Mouse (Mus musculus) common myeloid progenitor, adult 5-6 weeks (primary cell): ENCODE results near the gene Dhx57. TPM values are rescaled to one million over a fixed set of nuclear protein-coding genes. Genes with fewer than 3 reads are reported as not detected.
"Not testable (repeated sequence)": the region's sequence is repeated elsewhere in the genome, so short reads cannot be mapped to it uniquely, and the experiment has no call there.

Source experiments
- ATAC-seq: replicated peaks from 2 replicates; pipeline ENCODE4 v1.8.0; 2016; ENCODE audit warnings: low read depth, mild to moderate bottlenecking, moderate TSS enrichment, inconsistent platforms; ENCODE audit not compliant: poor library complexity, severe bottlenecking
- total RNA-seq: library from RNA; stranded (forward); fragments of 200-1000, 187-1606 nt; gene quantifications from 2 replicates; pipeline ENCODE4 v1.2.3, GENCODE M21; 2017

Gene Dhx57
- total RNA-seq, 1 experiment from 2014 or later = 18.3 TPM

DNA sequence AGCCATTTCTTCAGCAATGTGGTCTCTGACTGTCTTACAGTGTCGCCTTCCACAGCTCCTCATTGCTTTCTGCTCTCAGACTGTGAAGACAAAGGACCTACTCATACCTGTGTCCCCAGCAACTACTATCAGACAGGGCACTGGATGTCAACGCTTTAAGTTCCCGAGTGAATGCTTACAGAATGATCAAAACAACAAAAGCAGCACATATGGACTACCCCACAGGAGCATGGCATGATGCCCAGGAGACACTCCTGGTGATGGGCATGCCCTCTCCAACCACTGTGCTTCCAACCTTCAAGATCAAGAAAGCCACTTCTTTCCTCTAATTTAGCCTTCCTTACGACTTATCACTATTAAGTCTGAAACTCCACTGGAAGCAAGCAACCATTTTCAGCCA is 23.2 kb downstream of the Dhx57 start:
- ATAC-seq = no peak

DNA sequence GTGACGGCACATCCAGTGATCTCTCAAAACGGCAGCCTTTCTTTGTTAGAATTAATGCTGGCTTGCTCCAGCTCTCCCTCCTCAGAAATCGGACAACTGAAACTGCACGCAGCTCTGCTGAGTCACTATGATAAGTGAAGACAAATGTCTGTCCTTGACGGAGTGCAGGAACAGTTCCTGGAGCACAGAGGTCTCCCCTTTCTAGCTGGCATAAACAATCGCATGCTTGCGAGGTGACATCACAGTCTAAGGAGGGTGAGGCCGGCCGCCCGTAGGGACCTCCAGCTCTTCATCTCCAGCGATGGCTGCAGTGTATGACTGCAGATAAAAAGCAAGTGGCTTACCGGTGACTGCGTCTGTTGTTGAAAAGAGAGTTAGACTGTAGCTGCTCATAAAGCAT is 35.1 kb downstream of the Dhx57 start:
- no peak for ATAC-seq

DNA sequence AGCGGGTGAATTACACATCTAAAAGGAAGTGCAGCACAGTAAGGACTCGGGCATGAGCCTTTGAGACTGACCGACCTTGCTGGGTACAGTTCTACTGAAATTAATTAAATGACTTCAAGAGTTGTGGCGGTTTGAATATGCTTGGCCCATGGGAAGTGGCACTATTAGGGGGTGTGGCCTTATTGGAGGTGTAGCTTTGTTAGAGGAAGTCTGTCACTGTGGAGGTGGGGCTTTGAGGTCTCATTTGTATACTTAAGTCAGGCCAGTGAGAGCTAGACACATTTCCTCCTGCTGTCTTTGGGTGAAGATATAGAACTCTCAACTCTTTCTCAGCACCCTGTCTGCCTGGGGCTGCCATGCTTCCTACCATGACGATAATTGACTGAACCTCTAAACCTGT is 35.9 kb downstream of the Dhx57 start:
- ATAC-seq = no peak

DNA sequence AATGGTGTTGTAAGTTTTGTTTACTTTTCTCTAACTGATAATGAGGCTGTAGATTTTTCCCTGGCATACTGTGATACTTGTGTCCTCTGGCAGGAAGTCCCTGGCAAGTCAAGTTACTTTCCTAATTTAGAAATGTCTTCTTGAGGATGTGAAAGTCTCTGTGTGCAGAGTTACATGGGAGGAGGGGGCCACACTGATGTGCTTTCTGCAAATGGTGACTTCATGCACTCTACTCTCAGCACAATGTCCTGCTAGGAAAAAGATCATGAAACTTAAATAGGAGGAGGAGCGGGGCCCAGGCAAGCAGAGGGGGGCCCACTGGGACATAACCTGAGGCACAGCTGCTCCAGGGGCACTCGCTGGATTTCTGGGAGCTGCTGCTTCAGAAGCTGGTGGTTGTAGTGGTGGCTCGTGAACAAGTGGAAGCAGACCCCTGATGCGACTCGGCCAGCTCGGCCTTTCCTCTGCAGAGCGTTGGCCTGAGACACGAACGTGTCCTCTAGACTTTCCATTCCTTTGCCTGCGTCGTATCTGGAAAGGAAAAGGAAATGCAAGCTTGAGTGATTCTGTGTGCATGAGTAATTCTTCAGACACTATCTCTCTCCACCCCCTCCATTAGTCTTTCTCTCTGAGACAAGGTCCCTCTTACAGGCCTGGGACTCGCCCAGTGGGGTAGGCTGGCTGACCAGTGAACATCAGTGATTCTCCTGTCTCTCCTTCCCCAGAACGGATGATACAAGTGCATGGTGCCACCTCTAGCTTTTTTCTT is 37.3 kb downstream of the Dhx57 start:
- ATAC-seq = peak; percentile 36; the same call in 1 of the 2 replicates

DNA sequence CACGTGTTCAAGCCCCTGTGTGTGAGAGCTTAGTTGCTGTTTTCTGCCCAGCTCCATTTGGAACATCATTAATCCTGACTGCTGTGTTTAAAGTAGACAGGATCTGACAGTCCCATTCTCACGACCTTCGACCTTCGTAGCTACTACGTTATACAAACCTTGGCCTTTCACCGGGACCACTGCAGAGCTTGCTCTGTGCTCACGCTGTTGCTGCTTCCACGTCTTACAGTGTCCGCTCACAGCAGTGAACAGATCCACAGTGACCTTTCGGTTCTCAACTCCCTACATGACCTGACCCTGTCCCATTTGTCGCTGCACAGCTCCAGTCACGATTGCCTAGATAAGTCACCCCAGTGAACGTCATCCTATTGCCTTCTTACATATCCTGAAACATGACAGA is 47.2 kb downstream of the Dhx57 start:
- ATAC-seq = no peak

DNA sequence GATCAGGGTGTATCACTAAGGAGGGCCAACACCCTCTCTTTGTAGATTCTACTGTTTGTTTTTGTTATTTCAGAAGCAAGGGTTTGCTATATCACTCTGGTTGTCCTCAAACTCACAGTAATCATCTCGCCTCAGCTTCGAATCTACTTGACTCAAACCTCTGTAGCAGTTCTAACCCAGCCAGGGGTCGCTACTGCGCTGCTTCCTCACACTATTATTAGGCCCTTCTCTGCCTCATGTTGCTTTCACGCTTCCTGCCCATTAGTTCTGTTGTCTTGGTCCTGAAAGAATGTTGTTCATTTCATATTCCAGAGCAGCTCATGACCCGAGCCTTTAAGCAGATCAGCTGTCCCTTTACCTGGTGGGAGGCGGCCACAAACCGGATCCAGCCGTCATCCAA is 48.7 kb downstream of the Dhx57 start:
- ATAC-seq = no peak

DNA sequence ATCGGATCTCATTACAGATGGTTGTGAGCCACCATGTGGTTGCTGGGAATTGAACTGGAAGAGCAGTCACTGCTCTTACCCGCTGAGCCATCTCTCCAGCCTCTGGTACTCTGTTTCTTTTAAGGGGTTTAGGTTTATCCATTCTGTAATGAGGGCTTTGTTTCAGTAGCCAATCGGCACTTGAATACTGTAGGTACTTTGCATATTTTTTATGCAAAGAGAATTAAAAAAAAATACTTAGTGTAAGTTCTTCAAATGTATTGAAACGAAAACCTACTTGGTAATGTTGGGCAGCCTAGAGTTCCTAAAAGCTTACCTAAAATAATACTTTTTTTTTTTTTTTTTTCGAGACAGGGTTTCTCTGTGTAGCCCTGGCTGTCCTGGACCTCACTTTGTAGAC is 52.8 kb downstream of the Dhx57 start:
- no peak for ATAC-seq

DNA sequence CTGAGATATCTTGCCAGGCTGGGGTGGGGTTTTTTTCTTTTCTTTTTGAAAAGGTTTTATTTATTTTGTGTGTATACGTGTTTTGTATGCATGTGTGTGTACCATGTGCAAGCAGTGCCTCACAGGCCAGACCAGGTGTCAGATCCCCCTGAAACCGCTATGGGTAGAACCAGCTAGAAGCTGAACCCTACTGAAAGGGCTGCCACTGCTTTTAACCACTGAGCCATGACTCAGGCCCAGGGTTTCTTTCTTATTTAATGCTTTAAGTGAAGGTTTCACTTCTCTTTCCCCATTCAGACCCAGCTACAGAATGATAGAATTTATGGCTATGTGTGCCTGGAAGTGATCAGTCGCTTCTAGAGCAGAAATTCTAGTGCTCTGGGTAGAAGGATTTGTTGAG is 53.5 kb downstream of the Dhx57 start:
- ATAC-seq = peak; percentile 83

DNA sequence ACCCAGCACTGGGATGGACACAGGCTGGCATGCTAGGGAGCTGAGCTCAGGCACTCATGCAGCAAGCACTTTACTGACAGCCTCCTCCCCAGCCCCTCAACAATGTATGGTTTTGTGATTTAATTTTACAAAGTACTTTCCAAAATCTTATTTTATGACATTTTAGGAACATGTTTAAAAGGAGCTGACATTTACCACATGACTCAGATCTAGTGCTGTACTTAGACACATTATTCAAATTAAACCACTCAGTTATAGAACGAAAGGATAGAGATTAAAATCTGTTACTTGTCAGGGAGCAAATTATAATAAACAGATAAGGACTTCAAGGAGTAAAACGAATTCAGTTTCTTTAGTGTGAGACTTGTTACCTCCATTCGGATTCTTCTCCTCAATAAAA is 54.8 kb downstream of the Dhx57 start:
- ATAC-seq = no peak

DNA sequence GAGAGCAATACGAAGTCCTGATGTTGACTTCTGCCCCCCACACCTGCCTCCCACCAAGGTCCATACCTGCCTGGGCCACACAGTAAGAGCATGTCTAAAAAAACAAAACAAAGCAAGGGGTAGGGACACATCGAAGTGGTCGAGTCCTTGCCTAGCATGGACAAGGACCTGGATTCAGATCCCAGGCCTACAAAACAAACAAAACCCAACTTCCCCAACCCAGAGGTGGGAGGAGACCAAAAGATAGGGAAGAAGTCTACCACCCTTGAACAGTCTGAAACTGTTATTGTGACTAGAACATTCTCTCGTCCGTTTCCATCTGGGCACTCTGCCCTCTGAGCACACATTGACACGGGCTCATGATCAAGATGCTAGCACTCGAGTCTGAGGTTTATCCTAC is 55.9 kb downstream of the Dhx57 start:
- ATAC-seq = no peak

DNA sequence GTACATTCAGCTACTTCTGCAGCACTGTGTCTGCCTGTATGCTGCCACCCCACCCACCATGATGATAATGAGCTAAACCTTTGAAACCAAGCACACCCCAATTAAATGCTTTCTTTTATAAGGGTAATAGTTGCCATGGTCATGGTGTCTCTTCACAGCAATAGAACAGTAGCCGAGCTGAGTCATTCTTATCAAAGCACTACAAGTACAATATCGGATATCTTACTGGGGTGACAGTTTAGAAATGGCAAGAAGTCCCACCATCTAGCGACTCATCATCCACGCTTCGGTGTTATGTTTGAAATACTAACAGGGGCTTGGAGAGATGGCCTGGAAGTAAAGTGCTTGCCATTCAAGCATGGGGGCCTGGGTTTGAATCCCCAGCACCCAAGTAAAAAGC is 56.4 kb downstream of the Dhx57 start:
- no peak for ATAC-seq

DNA sequence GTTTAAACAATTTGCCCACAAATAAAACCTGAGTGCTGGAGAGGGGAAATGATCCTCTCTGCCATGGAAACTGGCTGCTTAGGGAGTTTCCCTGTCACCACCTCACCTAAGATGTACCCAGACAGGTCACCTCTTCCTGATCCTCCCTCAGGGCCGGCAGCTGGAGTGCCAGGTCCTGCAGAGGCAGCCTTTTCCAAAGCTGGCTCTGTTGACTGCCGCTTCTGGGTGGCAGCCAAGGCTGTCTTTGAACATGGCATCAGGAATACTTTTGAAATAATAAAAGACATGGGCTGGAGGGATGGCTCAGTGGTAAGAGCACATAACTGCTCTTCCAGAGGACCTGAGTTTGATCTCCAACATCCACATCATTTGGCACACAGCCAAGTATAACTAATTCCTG is 60.9 kb downstream of the Dhx57 start:
- no peak for ATAC-seq

DNA sequence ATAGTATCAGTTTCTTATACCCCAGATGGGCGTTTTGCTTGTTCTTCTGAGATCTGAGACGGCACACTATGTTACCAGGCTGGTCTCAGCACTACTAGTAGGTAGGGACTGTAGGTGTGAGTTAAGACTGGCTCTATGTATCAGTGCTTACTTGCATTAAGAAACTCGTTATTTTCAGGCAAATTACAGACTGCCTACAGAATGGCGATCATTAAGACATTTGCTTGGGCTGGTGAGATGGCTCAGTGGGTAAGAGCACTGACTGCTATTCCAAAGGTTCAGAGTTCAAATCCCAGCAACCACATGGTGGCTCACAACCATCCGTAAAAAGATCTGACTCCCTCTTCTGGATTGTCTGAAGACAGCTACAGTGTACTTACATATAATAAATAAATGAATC is 65.1 kb downstream of the Dhx57 start:
- ATAC-seq = not testable (repeated sequence)

DNA sequence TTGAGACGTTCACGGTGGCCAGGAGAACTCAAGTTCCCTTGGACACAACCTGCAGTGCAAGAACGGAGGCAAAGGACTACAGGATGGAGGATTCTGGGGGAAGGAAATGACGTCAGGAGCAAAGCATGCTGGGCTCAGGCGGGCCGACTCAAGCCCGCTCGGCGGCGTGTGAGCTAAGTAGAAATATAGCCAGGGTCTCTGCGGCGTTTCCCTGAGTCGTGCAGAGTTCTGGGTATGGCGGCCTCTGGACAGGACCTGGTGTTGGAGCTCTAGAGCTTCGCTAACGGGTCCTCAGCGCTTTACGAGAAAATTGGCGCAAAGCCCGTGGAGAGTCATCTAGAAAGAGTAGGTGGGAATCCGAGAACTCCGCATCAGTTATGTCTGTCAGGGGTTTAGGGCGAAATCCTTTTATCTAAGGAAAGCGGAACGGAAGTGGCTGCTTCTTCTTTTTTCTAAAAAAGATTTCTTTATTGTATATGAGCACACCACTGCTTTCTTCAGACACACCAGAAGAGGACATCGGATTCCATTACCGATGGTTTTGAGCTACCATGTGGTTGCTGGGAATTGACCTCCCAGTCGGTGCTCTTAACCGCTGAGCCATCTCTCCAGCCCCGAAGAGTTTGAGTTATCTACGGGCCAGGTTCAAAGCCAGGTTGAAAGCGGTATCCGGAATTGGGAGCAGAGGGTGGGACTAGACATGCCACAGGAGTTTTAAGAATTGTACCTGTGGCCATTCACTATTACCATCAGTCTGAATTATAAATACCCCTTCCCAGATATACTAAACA is 65.8 kb downstream of the Dhx57 start, which contains the start of gene Gemin6:
Gemin6 (plus strand) TSS at position 116 of the 791 bp plus-strand sequence.
- ATAC-seq = peak; percentile 97

DNA sequence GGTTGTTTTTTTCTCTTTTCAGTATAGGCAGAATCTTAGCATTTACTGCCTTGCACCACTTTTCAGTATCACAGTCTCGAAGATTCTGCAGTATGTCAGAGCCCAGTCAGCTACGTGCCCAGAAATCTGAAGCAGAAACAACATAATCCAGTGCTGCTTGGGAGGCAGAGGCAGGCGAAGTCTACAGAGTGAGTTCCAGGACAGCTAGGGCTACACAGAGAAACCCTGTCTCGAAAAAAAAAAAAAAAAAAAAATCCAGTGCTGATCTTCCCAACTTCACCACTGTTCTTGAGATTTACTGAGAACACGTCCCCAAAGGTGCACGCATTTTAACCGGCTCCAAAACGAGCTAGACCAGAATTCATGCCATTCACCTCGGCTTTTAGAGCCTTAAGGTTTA is 66.4 kb downstream of the Dhx57 start:
- peak; percentile 20 for ATAC-seq

DNA sequence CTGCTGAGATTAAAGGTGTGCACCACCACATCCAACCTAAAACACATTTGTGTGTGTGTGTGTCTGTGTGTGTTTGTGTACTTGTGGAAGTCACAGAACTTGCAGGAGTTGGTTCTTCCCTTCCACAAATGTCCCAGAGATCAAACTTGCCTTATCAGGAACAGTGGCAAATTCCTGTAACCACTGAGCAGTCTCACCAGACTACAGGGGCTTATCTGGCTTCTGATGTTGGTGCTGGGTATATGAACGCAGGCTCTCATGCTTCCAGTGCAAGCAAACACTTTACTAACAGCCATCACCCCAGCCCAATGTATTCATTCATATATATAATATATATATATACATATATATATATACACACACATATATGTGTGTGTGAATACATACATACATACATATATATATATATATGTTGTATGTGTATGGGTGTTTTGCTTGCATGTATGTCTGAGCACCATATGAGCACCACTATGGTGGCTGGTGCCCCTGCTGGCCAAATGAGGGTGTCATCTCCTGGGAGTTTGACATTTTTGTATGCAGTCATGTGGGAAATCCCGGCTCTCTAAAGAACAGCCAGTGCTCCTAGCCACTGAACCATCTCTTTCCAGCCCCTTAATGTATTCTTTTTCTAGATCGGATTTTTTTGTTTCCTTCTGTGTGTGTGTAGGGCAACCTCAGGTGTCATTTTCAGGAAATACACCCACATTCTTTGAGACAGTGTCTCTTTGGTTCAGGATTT is 68.2 kb downstream of the Dhx57 start:
- ATAC-seq = peak; percentile 46; the same call in 1 of the 2 replicates

DNA sequence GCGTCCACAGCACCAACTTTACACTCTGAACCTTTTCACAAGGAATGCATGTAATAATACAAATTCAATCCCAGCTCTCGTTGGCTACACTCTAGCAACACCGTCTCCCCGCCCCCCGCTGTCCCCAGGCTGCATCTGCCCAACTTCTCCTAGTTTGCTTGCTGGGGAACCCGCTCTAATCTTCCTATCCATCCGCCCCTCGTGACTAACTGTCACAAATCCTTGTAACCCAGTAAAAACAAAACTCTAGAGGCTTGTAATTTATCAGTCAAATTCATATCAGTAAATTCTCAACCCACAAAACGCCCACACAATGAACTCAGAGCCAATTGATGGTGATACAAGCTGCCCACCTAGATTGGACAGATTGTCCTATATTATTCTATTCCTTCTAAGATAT is 69.1 kb downstream of the Dhx57 start:
- no peak for ATAC-seq

DNA sequence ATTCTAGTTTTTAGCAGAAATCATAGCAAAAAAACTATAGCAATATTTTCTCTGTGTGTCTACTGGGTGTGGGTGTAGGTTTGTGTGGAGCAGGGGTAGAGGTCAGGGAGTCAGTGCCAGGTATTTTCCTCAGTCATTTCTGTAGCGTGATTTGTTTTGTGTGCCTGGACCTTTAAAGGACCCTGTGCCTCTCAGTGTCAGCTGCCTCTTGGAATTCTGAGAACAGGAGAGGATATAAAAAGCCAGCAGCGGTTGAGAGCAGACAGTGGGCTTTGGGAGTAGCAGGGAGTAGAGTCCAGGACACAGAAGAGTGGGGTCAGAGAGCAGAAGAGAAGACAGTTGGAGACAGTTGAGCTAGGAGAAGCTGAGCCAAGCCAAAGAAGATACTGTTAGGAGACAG is 70.1 kb downstream of the Dhx57 start:
- no peak for ATAC-seq

DNA sequence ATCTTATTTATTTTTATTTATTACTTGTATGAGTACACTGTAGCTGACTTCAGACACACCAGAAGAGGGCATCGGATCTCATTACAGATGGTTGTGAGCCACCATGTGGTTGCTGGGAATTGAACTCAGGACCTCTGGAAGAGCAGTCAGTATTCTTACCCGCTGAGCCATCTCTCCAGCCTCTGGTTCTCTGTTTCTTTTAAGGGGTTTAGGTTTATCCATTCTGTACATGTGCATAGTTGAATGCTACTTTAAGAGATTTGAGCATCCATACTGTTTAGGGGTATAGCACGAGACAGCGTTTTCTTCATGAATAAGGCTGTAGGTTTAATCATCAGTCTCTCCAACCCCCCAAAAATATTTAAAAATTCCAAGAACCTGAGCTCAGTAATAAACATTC is 76.3 kb downstream of the Dhx57 start:
- not testable (repeated sequence) for ATAC-seq

DNA sequence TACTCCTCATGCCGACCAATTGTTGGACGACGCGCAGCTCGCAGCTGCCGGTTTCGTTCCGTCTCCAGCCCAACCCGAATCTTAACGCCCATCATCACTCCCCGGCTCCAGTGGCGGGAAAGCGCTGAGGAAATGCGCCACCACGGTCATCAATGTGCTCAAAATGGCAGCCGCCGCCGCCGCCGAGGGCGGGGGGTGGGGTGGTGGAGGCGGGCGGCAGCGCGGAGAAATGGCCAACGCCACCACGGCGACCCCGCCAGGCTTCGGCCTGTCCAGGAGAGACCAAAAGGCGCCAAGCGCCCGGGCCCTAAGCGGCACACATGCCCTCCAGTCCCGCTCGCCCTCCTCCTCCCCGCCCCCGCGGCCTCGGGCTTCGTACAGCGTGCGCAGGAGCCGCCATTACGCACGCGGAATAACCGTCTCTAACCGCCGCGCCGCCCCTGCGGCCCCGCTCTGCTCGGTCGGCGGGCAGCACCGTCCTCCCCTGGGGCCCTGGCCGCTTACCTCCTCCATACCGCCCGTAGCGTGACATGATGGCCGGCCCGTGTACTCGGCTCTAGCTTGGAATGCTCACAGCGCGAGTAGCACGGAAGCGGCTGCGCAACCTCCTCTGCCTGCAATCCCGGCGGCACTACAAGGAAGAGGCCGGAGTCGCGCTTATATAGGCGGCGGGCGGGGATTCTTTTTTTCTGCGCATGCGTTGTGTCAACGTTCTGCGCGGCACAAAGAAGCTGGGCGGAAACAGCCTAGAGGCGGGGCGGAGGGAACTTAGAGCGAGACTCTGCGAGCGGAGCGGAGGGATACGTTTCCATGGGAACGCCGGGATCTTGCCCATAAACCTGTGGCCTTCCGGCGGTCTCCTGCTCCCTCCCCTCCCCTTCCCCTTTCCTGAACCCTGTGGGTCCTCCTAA is 83.3 kb downstream of the Dhx57 start, which contains the start of the genes Srsf7 and Ttc39d:
Srsf7 (minus strand) TSS at position 637 of the 911 bp plus-strand sequence.
Ttc39d (plus strand) TSS at position 790 of the 911 bp plus-strand sequence.
- ATAC-seq = peak; percentile 88
